Mouse (Mus musculus) retina, embryonic 14.5 days (tissue): ENCODE measurements around the gene Cyp1a2.
"Not testable (repeated sequence)": the region's sequence is repeated elsewhere in the genome, so short reads cannot be mapped to it uniquely, and the experiment has no call there.

Experiments used
- DNase-seq: peaks from one replicate; pipeline ENCODE4 v3.0.0-alpha.2; 2015; ENCODE audit warnings: low spot score

Cyp1a2 gene

DNA sequence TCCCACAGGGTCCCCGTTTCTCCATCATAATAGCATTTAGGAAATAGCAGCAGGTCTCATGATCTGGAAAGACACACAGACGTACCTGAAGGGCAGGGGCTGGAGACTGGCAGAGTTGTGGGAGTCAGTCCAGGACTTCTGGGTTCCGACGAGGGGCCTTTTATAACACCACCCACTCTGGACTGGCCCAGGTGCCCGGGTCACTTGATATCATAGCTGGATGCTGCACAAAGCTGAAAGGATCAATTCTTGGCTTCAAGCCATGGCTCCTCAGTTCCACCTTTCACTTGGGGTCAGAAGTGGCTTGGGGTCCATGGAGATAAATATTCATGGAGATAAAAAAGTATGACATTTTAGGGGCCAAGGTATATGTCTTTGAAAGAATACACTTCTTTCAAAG lies at the start of gene Cyp1a2:
Cyp1a2 (minus strand) TSS at position 184 of the 400 bp plus-strand sequence.
- DNase-seq, result no peak

DNA sequence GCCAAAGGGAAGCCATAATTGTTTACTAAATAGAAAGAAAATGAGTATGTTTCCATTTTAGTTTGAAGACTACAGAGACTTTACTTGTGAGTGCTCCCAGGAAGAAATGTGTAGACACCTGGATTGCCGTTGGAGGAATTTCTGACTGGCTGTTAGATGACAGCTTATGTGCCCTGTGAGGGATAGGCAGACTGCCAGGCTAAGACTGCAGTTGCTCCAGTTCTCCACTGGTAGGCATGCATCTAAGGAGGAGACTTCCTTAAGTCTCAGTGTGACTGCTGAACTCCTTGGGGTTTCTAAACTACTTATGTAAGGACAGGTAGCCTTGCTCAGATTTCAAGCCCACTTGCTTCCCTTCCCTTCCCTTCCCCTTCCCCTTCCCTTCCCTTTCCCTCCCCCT lies 44.8 kb upstream of the Cyp1a2 start:
- DNase-seq, result no peak

DNA sequence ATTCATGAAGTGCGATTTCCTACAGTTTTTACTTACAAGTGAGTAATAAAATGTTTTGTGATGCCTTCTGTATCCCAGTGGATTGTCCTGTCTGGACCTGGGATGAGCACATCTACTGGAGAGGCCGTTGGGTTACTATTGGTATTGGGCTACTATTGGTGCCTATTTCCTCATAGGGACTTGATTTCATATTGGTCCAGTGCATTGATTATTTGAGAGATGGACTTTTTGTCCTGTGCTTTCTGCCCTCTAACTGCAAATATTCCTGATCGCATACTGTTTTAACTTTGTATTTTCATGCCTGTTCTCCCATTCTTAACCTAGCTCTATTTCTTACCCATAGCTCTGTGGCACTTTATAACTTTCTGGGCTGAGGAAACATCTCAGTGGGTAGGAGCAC lies 41.2 kb upstream of the Cyp1a2 start:
- DNase-seq, result no peak

DNA sequence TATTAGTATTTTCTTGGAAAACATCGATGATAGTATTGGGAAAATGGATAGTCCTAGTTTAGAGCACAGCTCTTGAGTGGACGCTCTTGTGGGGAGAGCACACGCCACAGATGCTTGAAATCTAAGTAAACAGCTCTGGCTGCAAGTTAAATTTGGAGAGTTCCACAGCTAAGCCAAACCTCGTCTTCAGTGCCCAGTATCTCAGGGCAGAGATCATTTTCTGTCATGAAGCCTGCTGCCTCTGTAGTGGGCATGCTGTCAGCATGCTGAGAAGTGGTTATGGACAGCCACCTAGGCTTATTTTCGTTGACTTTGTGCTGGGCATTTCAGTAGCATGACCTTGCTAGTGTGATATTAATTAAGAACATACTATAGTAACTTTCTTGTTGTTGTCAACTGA lies 40.3 kb upstream of the Cyp1a2 start:
- DNase-seq, result no peak

DNA sequence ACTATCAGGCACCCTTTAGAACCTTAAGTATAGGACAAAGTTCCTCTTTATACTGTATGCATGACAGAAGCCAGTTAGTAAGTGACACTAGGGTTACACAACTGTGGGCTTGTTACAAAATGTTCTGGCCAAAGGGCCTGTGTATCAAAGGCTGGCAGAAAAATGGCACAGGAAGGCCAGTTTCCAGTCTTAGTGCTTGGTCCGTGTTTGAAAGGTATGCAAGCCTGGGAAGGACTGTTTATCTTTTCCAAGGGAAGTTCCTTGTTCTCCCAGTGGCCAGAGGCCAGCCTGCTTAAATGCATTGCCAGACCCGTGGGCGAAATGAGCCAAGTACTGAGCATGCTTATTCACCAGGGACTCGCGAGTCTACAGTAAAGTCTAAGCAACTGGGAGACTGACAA lies 39.8 kb upstream of the Cyp1a2 start:
- no peak for DNase-seq

DNA sequence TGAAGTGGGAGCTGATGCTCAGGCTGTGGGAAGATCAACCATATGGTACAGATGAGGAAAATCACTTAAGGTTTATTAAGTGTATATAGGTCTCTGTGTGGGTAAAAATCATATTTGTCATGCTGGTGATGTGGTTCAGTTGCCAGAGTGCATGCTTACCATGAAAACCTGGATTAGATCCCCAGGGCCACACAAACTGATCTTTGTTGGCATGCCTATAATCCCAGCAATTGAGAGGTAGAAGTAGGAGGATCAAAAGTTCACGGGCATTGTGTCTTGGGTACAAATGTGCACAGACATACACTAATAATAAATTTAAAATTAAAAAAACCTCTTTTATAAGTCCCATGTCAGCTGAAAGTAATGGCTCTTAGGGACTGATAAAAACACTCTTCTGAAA lies 38.9 kb upstream of the Cyp1a2 start:
- no peak for DNase-seq

DNA sequence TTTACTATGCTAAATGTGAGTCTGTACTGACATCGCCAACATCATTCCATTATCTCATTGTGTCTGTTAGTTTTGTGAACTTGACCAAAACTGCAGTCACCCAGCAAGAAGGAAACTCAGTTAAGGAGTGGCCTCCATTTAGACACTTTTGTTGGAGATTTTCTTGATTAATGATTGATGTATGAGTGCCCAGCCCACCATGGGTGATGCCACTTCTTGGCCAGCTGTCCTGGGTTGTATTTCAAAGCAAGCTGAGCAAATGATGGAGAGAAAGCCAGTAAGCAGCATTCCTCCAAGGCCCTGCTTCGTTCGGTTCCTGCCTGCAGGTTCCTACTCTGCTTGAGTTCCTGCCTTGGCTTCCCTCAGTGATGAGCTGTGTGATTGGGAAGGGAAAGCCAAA lies 37.2 kb upstream of the Cyp1a2 start:
- no peak for DNase-seq

DNA sequence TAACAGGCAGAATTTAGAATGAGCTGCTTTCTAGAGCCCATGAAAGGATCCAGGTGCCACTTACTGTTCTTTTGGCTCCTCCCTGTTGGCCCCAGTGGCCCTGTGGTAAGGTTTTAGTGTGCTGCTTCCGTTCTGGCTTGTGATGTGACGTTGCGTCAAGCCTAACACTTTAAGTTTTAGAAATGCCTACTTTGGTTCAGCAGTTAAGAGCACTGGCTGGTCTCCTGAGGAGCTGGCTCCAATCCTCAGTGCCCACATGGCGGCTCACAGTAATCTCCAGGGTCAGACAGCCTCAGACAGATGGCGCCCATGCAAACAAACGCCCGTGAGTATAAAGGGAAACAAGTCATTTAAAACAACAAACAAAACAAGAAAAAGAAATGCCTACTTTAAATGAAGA lies 34.9 kb upstream of the Cyp1a2 start:
- no peak for DNase-seq

DNA sequence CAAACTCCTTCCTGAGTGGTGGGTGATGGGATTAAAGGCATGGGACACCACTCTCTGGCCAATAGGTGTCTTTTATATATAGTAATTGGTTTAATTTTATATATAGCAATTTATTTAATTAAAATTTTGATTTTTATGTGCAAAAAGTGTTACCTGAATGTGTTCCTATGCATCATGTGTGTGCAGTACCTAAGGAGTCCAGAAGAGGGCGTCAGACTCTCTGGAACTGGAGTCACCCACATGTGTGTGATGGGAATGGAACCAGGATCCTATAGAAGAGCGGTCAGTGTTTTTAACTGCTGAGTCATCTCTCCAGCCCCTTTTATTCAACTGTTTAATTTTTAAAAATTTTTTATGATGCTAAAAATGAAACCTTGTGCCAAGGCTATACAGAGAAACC lies 28.7 kb upstream of the Cyp1a2 start:
- DNase-seq, result no peak

DNA sequence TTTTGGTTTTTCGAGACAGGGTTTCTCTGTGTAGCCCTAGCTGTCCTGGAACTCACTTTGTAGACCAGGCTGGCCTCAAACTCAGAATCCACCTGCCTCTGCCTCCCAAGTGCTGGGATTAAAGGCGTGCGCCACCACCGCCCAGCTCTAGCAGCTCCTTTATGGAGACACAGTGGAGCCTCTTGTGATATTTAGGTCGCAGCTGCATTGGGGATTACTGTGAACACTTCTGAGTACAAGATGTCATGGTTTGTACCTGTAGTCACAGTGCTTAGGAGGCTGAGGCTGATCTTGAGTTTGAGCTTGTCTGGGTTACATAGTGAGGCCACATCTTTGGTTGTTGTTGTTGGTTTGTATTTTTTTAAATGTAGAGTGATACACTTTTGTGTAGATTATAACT lies 26.7 kb upstream of the Cyp1a2 start:
- DNase-seq, result not testable (repeated sequence)

DNA sequence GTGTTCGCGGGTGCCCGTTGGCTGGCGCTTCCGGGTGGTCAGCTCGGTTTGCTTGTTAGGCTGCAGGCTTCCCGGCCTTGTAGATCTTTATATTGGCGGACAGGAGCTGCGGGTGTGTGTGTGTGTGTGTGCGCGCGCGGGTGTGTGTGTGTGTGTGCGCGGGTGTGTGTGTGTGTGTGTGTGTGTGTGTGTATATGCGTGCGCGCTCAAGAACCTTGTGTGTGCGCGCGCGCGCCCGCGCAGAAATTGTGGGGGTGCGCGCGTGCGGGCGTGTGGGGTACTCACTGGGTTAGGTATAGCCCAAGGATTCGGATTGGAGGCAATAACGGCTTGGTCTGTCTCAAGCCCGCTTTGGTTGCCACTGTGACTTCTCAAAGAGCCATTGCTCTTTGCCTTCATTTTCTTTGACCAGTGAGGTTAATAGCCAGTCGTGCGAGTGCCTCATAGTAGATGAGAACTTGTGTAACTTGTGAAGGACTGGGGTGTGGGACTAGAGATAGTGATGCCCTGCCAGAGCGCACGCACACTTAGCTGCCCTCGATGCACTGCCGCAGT lies 25.3 kb upstream of the Cyp1a2 start:
- peak; percentile 46 for DNase-seq

DNA sequence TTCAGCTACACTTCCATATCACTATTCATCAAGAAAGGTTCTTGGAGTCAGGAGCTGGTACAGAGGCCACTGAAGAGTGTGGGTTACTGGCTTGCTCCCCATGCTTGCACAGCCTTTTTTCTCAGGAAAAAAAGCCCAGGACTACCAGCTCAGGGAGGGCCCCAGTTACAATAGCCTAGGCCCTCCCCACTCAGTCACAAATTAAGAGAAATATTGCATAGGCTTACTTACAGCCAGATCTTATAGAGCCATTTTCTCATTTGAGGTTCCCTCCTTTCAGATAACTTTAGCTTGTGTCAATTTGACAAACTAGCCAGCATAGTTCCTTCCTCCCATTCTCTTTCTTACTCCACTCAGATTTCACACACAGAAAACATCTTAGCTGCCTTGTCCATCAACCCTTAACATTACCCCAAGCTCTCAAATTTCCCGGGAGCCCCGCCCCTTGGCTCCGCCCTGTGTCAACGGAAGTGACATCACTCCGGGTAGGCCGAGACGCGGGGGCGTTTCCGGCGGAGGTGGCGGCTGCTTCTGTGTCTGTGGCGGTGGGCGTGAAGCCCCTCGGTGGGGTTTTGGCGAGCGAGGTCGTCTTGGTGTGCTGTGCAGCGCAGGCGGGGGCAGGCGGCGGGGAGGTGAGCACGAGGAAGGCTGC lies 24.7 kb upstream of the Cyp1a2 start, which contains the start of gene Edc3:
Edc3 (plus strand) TSS at position 473 of the 652 bp plus-strand sequence.
- DNase-seq, result peak; percentile 89

DNA sequence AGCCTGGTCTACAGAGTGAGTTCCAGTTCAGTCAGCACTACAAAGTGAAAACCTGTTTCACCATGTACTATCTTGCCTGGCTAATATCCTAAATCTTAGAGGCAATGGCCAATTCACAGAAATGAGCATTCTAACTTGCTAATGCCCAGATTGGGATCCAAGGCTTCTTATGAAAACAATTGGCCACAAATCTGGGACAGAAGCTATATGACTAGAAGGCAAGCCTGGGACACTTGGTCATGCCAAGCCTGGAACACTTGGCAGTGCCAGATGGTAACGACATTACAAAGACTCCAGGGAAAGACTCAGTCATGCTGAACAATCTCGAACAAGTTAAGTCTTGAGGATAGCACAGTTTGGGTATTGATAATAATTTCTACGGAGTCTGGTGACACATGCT lies 23.0 kb upstream of the Cyp1a2 start:
- DNase-seq, result no peak

DNA sequence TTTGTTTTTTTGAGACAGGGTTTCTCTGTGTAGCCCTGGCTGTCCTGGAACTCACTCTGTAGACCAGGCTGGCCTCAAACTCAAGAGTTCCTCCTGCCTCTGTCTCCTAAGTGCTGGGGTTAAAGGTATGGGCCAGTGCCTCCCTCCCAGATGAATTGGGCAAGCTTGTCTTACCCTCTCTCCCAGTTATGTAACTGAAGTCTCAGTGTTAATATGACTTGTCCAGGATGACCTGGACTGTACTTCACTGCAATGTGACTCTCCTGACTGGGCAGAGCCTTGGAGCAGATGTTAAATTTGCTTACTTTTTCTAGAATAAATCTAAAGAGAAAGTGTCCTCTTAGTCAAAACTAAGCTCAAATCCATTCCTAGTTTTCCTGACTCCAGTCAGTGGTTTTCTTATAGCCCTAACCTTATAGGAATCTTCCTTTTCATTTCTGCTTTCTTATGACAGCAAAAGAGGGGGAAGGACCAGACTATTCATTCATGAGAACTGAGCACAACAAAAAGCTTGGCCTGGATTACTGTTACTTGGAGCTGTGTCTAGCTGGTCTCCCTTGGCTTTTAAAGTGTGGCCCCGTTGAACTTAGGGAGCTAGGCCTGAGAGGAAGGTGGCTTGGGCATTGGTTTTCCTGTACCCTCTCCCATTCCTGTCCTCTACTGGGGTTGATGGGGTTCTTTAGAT lies 15.1 kb upstream of the Cyp1a2 start:
- peak; percentile 36 for DNase-seq

DNA sequence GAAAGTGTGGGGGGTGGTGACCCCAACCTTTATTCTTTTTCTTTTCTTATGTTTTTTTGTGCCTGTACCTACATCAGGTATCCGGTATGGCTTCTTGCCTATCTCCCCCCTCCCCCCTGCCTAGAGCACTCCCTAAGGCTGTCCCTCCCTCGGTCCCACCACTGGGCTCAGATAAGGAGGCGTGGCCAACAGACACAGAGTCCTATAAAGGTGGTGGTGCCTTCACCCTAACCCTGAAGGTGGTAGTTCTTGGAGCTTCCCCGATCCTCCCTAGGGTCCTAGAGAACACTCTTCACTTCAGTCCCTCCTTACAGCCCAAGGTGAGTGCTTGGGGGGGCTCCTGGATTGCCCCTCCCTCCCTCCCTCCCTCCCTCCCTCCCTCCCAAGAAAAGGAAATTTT lies 13.9 kb upstream of the Cyp1a2 start:
- no peak for DNase-seq

DNA sequence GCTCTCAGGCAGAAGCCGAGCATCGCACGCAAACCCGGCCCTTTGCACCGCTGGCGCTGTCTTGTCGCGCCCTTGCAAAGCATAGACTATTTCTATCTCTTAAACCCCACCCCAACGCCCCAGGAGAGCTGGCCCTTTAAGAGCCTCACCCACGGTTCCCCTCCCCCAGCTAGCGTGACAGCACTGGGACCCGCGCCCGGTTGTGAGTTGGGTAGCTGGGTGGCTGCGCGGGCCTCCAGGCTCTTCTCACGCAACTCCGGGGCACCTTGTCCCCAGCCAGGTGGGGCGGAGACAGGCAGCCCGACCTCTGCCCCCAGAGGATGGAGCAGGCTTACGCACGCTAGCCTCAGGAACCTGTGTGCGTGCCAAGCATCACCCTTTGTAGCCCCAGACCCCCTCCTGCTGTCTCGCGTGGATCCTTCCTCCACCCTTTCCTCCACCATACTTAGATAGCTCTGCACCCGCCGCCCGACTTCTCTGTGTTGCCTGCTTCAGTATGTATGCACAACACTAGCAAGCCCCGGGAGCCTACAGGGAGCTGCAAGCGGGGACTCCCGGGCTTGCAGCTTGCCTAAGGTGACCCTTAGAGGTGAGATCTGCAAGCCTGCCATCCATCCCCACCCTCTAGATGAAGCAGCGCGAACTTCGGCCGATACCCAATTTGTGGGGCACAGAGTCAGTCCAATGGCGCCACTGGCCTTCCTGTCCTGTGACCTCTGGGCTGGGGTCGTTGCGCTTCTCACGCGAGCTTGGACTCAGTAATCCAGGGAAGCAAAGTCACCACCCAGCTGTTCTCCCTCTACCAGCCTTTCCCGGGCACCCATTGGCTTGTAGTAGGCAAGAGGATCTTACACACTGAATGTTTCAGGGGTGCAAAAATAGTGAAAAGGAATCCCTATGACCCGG lies 13.1 kb upstream of the Cyp1a2 start:
- peak; percentile 47 for DNase-seq

DNA sequence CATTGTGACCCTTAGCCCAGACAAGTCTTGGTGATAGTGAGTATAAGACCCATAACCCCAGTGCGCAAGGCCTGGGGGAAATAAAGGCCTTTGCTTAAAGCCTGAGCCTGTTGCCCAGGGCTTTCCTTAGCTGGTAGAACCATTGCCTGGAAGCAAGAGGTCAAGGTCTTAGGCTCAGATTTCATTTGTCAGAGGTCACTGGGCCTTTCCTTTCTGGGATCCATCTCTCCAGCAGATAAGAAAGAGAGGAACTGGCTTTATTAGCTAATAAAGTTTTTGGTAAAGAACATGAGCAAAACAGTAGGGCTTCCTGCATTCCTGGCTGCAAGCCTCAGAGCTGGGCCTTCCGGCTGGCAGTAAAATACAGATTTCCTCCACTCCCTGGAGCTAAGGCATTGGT lies 10.6 kb upstream of the Cyp1a2 start:
- no peak for DNase-seq

DNA sequence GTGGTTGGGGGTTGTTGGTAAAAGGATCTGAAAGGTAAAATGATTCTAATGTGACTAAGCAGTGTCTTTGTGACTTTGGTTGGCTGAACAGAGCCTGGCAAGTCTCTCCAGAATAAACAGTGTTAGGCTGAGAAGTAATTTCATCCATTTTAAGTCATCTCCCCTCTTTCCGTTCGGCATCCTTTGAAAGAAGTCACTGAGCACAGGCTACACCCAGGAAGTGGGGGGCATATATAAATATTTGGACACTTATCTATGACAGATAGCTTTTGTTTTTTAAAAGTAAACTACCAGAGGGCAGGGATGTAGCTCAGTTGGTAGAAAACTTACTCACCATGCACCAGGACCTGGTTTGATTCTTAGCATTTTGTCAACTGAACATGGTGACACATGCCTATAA lies 5.1 kb upstream of the Cyp1a2 start:
- DNase-seq, result no peak

DNA sequence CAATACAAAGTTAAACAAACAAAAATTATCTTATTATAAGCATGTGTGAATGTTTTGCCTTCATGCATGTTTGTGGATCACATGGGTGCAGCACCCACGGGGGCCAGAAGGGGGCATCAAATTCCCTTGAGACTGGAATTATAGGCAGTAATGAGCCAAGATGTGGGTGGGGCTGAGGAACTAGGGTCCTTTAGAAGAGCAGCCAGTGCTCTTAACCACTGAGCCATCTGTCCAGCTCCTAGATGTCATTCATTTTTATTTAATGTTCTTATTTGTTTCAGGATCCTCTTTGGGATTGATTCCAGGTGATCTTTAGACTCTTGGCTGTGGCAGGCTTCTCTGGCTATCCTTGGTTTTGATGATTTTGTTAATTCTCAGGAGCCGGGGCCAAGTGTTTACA lies 4.7 kb upstream of the Cyp1a2 start:
- peak; percentile 18 for DNase-seq

DNA sequence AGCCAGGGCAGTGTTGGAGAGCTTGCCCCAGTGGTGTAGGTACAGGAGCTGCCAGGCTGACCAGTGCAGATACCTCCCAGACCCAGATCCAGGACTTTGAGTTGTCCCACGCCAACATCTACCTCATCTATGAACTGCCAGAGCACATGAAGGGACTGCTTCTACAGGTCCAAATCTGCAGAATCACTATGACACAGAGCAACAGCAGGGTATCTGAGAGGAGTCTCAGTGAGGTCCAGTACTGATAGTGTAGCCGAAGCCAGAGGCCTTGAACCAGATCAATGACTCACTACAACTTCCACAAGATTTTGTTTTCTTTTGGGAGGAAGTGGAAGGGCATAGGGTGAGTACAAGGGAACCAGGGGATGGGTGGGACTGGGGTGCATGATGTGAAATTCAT lies 4.2 kb upstream of the Cyp1a2 start, which contains the start of gene Cyp1a1:
Cyp1a1 (plus strand) TSS at position 178 of the 400 bp plus-strand sequence.
- DNase-seq, result no peak

DNA sequence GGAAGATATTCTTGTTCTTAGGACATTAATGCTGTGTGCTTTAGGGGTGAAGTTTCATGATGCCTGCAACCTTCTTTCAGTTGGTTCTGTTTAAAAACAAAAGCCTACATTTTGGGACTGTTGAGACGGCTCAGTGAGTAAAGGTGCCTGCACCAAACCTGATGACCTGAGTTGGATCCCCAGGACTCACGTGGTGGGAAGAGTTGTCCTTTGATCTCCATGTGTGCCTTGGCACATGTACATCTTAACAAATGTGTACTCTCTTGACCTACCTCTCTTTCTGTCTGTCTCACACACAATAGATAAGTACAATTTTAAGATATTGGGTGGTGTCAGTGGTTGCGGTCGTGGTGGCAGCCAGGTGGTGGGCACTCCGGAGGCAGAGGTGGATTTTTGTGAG lies 2.5 kb upstream of the Cyp1a2 start:
- no peak for DNase-seq

DNA sequence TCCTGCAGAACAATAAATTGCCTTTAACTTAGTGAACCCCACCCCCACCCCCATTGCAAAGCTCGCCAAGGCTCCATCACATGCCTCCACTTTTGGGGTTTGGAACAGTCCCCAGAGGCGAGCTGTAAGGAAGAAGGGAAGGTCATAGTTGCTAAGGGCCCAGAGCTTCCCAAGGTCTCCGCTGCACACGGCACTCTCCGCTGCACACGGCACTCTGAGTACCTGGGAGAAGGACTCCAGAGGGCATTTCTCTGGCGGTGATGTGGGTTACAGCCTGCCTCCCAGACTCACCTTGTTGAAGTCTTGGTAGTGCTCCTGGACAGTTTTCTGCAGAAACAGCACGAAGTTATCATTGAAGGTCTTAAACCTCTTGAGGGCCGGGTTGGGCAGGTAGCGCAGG lies 2.1 kb downstream of the Cyp1a2 start:
- DNase-seq, result no peak

DNA sequence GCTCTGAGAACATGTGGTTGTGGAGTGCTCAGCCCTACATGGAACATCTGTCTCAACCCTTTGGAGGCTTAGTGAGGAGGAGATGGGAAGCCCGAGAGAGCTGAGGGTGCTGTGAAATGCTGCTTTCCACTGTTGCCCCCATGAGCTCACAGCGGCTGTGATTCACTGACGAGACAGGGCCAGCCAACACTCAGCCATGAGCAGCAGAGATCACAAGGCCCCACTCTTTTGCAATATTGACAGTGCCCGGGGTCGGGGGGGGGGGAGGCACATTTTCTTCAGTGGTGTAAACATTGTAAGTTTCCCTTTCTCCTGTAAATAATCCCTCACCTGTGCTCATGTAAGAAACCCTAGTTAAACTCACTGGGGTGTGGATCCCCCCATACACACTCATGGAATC lies 12.0 kb downstream of the Cyp1a2 start:
- no peak for DNase-seq
